Mouse (Mus musculus) cerebellum, adult 2 months (tissue): ENCODE results near the gene Ddx19b. TPM values are rescaled to one million over a fixed set of nuclear protein-coding genes. Genes with fewer than 3 reads are reported as not detected.
"Not testable (repeated sequence)": the region's sequence is repeated elsewhere in the genome, so short reads cannot be mapped to it uniquely, and the experiment has no call there.

ENCODE experiments used
- DNase-seq, 2 experiments: peaks; one replicate each; pipeline ENCODE4 v3.0.0; 2021
- H3K27ac ChIP-seq: fragments of 200-500 bp; 2 replicates; pipeline ENCODE4 v1.5.1; 2012; ENCODE audit warnings: low read length, control low read depth, inconsistent platforms; ENCODE audit not compliant: insufficient read depth
- H3K27me3 ChIP-seq: fragments of 200-500 bp; 2 replicates; pipeline ENCODE4 v1.6.1; 2012; ENCODE audit warnings: inconsistent platforms, mild to moderate bottlenecking, low read length, moderate library complexity; ENCODE audit not compliant: control insufficient read depth, insufficient read depth
- H3K4me1 ChIP-seq: fragments of 200-500 bp; 2 replicates; pipeline ENCODE4 v1.6.1; 2011; ENCODE audit warnings: low read length; ENCODE audit not compliant: control insufficient read depth, insufficient read depth
- H3K4me3 ChIP-seq: fragments of 200-500 bp; replicated peaks from 2 replicates; pipeline ENCODE3; 2011; ENCODE audit warnings: mild to moderate bottlenecking, low read depth, low read length, control low read depth; ENCODE audit not compliant: insufficient read depth
- CTCF ChIP-seq: fragments of 200-500 bp; IDR thresholded peaks from 2 replicates; pipeline ENCODE4 v1.5.1; 2011; ENCODE audit warnings: low read depth, mild to moderate bottlenecking, control low read depth, low read length, moderate library complexity, borderline replicate concordance; ENCODE audit not compliant: insufficient read depth
- POLR2A ChIP-seq: fragments of 200-500 bp; IDR thresholded peaks from 2 replicates; pipeline ENCODE4 v1.6.1; 2011; ENCODE audit warnings: low read length, control low read depth, borderline replicate concordance; ENCODE audit not compliant: insufficient read depth
- WGBS: fragments of 180-500 bp; shearing (Covaris S2); methylation state at CpG from one replicate; pipeline ENCODE4 v1.1.7; 2018; 5-methylcytosine and 5-hydroxymethylcytosine counted together
- polyA plus RNA-seq: library from polyadenylated mRNA; depleted of rRNA; stranded (reverse); fragments of >200 nt; gene quantifications from 2 replicates; pipeline ENCODE4 v1.2.3, GENCODE M21; 2012

Gene Ddx19b
- polyA plus RNA-seq, 1 experiment, result 13.6 TPM

- H3K4me3 ChIP-seq, result no peak overlapping the region
- WGBS, result 5% methylated on average over 9 of the region's 9 CpGs
- peaks cover 22% of the 10 kb centered on the region for H3K4me1 ChIP-seq
- peak; percentile 76 to 90 for DNase-seq
- no peaks in the 10 kb centered on the region for H3K27me3 ChIP-seq
- no peak overlapping the region for H3K27ac ChIP-seq
- TF ChIP-seq CTCF (no peak), POLR2A (no peak)
Measured at GRCm38 (mm10) chr8:110967326-110967725, 64.2 kb downstream of the Ddx19b start.

- Histone ChIP-seq H3K4me1 (peaks cover 28% of the 10 kb centered on the region), H3K4me3 (no peak overlapping the region), H3K27me3 (no peaks in the 10 kb centered on the region), H3K27ac (peak overlapping the region; percentile 40)
- peak in 1 of 2 experiments; percentile 36 for DNase-seq
- TF ChIP-seq POLR2A, result no peak
- no peak for TF ChIP-seq CTCF
- 61% methylated on average over 8 of the region's 8 CpGs for WGBS
Measured at GRCm38 (mm10) chr8:110966586-110966985, 65.0 kb downstream of the Ddx19b start.

- no peak overlapping the region for H3K4me3 ChIP-seq
- H3K27me3 ChIP-seq, result no peaks in the 10 kb centered on the region
- WGBS, result 4% methylated on average over 7 of the region's 7 CpGs
- H3K27ac ChIP-seq, result peak overlapping the region; percentile 40
- peak; percentile 16; the same call in 1 of the 2 replicates for TF ChIP-seq CTCF
- TF ChIP-seq POLR2A, result no peak
- H3K4me1 ChIP-seq, result peaks cover 30% of the 10 kb centered on the region
- DNase-seq, result peak; percentile 85 to 89
Measured at GRCm38 (mm10) chr8:110965594-110965993, 66.0 kb downstream of the Ddx19b start.

- DNase-seq, result no peak
- no peaks in the 10 kb centered on the region for H3K27me3 ChIP-seq
- peaks cover 30% of the 10 kb centered on the region for H3K4me1 ChIP-seq
- peak overlapping the region; percentile 40 for H3K27ac ChIP-seq
- H3K4me3 ChIP-seq, result no peak overlapping the region
- 38% methylated on average over 7 of the region's 7 CpGs for WGBS
- no peak for TF ChIP-seq POLR2A
- no peak for TF ChIP-seq CTCF
Measured at GRCm38 (mm10) chr8:110964666-110965065, 66.9 kb downstream of the Ddx19b start.

GRCm38 (mm10) chr8:110963051-110963450 lies 68.5 kb downstream of the Ddx19b start:
- Histone ChIP-seq H3K4me1 (peaks cover 35% of the 10 kb centered on the region), H3K4me3 (no peak overlapping the region), H3K27me3 (no peaks in the 10 kb centered on the region), H3K27ac (no peak overlapping the region)
- 95% methylated on average over 2 of the region's 2 CpGs for WGBS
- no peak for DNase-seq
- TF ChIP-seq POLR2A (no peak), CTCF (no peak)

GRCm38 (mm10) chr8:110959906-110960305 lies 71.6 kb downstream of the Ddx19b start:
- TF ChIP-seq POLR2A (no peak), CTCF (no peak)
- Histone ChIP-seq H3K4me1 (peaks cover 40% of the 10 kb centered on the region), H3K4me3 (peak overlapping the region; percentile 43), H3K27me3 (no peaks in the 10 kb centered on the region), H3K27ac (peak overlapping the region; percentile 96)
- DNase-seq, result peak; percentile 92 to 98
- WGBS, result 13% methylated on average over 6 of the region's 6 CpGs

GRCm38 (mm10) chr8:110959071-110959780 lies 72.3 kb downstream of the Ddx19b start:
- peak; percentile 36; the same call in 1 of the 2 replicates for TF ChIP-seq POLR2A
- no peak for TF ChIP-seq CTCF
- H3K4me1 ChIP-seq, result peaks cover 42% of the 10 kb centered on the region
- WGBS, result 13% methylated on average over 12 of the region's 12 CpGs
- H3K27ac ChIP-seq, result peak overlapping the region; percentile 96
- peak overlapping the region; percentile 68 for H3K4me3 ChIP-seq
- DNase-seq, result peak; percentile 87 to 94
- H3K27me3 ChIP-seq, result no peaks in the 10 kb centered on the region

- Histone ChIP-seq H3K27ac (peak overlapping the region; percentile 99), H3K4me3 (peak overlapping the region; percentile 68), H3K4me1 (peaks cover 42% of the 10 kb centered on the region)
- WGBS, result 41% methylated on average over 7 of the region's 7 CpGs
- not testable (repeated sequence) for DNase-seq, H3K27me3 ChIP-seq
Measured at GRCm38 (mm10) chr8:110958553-110958952, 73.0 kb downstream of the Ddx19b start.
